Mouse (Mus musculus): ENCODE results near the gene Agap1. TPM values are rescaled to one million over a fixed set of nuclear protein-coding genes. Genes with fewer than 3 reads are reported as not detected.

Gene Agap1
- total and polyA plus RNA-seq, 2 experiments from 2014 or later = 45.9 to 175 TPM

DNA sequence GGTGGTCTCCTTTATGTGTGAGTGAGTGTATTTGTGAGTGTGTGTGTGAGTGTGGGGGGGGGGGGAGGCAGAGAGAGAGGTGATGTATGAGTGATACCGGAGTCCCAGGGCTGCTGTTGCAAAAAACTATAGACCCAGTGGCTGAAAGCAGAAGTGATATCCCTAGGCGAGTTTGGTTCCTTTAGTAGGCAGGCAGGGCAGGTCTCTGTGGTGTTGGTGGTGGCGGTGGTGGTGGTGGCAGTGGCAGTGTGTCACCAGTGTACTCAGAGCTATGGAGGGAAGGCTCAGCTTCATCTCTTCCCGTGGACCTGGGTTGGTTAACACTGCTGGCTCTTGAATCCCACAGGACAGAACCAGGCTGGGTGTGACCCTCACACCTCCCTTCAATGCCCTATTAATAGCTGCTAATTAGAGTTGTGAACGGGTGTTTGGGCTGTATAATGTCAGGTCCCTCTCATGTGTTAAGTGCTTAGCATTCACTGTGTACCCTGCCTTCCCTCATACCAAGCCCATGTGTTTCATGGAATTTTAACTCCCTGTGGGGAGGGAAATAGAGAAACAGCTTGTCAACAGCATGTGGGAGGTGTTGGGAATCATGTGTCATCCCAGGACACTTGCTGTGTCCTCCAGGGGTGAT, 158.7 kb downstream of the Agap1 start:
- no peak for TF ChIP-seq CTCF (IDR thresholded peaks at IDR 0.05)
- whole genome bisulfite sequencing = 79% methylated on average over 5 of the region's 5 CpGs
- Histone ChIP-seq H3K9me3 (ENCODE audit: low read length) (no peaks in the 10 kb centered on the region), H3K9ac (replicated peaks; ENCODE audit: low read length, poor library complexity, severe bottlenecking) (no peak overlapping the region), H3K4me1 (ENCODE audit: insufficient read depth, low read length) (no peaks in the 10 kb centered on the region), H3K36me3 (ENCODE audit: insufficient read depth, low read length) (peaks cover 37% of the 10 kb centered on the region), H3K4me3 (ENCODE audit: low read depth, low read length) (no peak overlapping the region), H3K4me2 (ENCODE audit: low read depth, low read length, poor library complexity, severe bottlenecking) (no peak overlapping the region), H3K27ac (ENCODE audit: low read depth, low read length) (no peak overlapping the region), H3K27me3 (ENCODE audit: insufficient read depth, low read length) (no peaks in the 10 kb centered on the region)
- DNase-seq (ENCODE audit: low spot score) (no peak), ATAC-seq (ENCODE audit: low FRiP score) (no peak)

DNA sequence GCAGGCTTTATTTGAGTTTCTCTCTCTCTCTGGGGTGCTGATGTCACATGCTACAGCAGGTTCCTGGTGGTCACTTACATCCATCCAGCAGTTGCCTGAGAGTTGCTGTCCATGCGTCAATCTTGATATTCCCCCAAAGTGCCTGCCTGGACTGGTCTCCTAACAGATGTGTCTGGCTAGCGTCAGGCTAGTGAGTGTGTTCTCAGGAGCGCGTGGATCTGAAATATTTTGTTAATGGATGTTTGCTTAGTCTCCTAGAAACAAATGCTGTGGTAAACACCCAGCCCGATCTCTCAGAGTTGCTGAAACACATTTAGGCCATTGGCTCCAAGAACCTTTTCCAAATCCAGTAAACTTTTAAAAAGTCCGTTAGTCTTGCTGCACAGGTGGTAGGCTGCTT, 161.9 kb downstream of the Agap1 start:
- Histone ChIP-seq H3K9me3 (ENCODE audit: low read length) (no peaks in the 10 kb centered on the region), H3K4me1 (ENCODE audit: insufficient read depth, low read length) (no peaks in the 10 kb centered on the region), H3K27ac (ENCODE audit: low read depth, low read length) (no peak overlapping the region), H3K27me3 (ENCODE audit: insufficient read depth, low read length) (no peaks in the 10 kb centered on the region), H3K4me3 (ENCODE audit: low read depth, low read length) (no peak overlapping the region), H3K4me2 (ENCODE audit: low read depth, low read length, poor library complexity, severe bottlenecking) (no peak overlapping the region), H3K9ac (replicated peaks; ENCODE audit: low read length, poor library complexity, severe bottlenecking) (no peak overlapping the region), H3K36me3 (ENCODE audit: insufficient read depth, low read length) (peaks cover 14% of the 10 kb centered on the region)
- WGBS = 79% methylated on average over 6 of the region's 6 CpGs
- DNase-seq (ENCODE audit: low spot score) (no peak), ATAC-seq (ENCODE audit: low FRiP score) (no peak)
- TF ChIP-seq CTCF (IDR thresholded peaks at IDR 0.05) = no peak

DNA sequence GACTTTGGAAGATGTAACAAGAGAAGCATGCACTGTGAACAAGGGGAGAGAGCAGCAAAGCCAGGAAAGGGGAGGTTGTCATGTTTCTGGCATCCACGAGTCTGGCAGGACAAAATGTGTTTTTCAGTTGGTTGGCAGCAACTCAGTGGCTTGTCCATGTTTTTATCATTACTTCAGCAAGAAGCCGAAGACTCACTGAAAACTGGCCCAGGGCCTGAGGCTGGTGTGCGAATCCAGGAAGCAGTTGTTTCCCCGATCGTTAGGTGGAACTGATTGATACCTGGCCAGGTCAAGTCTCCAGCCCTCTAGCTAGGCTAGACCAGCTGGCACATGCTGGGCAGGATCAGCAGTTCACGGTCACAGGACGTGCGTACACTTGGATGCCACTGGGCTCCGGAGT, 162.7 kb downstream of the Agap1 start:
- Histone ChIP-seq H3K4me2 (ENCODE audit: low read depth, low read length, poor library complexity, severe bottlenecking) (no peak overlapping the region), H3K4me3 (ENCODE audit: low read depth, low read length) (no peak overlapping the region), H3K27ac (ENCODE audit: low read depth, low read length) (no peak overlapping the region), H3K9me3 (ENCODE audit: low read length) (no peaks in the 10 kb centered on the region), H3K36me3 (ENCODE audit: insufficient read depth, low read length) (peaks cover 12% of the 10 kb centered on the region), H3K9ac (replicated peaks; ENCODE audit: low read length, poor library complexity, severe bottlenecking) (no peak overlapping the region), H3K27me3 (ENCODE audit: insufficient read depth, low read length) (no peaks in the 10 kb centered on the region), H3K4me1 (ENCODE audit: insufficient read depth, low read length) (no peaks in the 10 kb centered on the region)
- no peak for ATAC-seq (ENCODE audit: low FRiP score)
- no peak for DNase-seq (ENCODE audit: low spot score)
- 78% methylated on average over 9 of the region's 9 CpGs for whole genome bisulfite sequencing
- no peak for TF ChIP-seq CTCF (IDR thresholded peaks at IDR 0.05)

DNA sequence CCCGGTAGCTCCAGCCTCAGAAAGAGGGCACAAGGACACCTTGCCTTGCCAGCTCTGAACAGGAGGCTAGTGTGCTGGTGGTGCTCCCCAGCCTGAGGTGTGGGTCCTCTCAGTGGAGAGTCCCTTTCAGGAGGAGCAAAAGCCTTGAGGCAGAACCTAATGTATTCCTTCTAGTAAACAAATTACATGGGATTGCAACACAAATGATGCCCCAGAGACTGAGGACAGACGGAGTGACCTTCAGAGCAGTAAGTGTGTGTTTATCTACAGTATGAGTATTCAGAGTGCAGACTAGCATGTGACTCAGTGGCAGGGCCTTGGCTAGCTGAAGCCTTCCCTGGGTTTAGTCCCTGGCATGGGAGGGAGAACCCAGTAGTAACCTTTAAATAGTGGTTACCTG, 165.4 kb downstream of the Agap1 start:
- 68% methylated on average over 2 of the region's 2 CpGs for WGBS
- Histone ChIP-seq H3K4me3 (ENCODE audit: low read depth, low read length) (no peak overlapping the region), H3K9me3 (ENCODE audit: low read length) (no peaks in the 10 kb centered on the region), H3K27me3 (ENCODE audit: insufficient read depth, low read length) (no peaks in the 10 kb centered on the region), H3K9ac (replicated peaks; ENCODE audit: low read length, poor library complexity, severe bottlenecking) (no peak overlapping the region), H3K4me1 (ENCODE audit: insufficient read depth, low read length) (no peaks in the 10 kb centered on the region), H3K27ac (ENCODE audit: low read depth, low read length) (no peak overlapping the region), H3K36me3 (ENCODE audit: insufficient read depth, low read length) (peaks cover 14% of the 10 kb centered on the region), H3K4me2 (ENCODE audit: low read depth, low read length, poor library complexity, severe bottlenecking) (no peak overlapping the region)
- ATAC-seq (ENCODE audit: low FRiP score) = no peak
- no peak for TF ChIP-seq CTCF (IDR thresholded peaks at IDR 0.05)
- DNase-seq (ENCODE audit: low spot score) = no peak

DNA sequence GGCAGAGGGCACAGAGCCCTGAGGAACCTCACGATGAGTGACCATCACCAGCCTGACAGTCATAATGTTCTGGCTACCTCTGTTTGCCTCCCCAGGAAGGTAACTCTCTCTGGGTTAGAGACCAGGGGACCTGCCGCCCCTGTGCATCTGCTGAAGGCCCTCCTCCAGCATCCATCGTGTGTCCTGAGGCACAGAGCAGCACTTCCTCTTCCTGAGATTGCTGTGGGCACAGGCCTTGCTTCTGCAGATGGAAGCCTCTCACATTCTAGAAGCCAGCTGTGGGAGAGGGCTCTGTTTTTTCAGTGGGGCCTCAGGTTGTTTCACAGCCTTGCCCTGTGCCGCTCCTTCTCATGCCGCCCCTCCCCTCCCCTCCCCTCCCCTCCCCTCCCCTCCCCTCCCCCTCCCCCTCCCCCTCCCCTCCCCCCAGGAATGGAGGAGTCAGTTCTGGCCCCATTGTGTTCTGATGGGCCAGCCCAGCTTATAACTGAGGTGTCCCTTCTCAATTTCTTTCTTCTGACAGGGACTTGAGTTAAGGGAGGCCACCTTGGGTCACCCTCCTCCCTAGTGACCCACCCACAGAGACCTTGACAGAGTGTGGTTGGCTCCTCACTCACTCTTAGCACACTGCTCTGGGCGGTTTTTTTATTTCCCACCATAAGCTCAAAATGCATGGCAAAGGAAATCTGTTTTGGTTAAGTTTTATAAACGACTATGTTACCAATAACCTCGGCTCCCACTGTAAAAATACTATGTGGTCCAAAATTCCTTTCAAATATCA, 166.6 kb downstream of the Agap1 start:
- peaks cover 5% of the 10 kb centered on the region for H3K36me3 ChIP-seq (ENCODE audit: insufficient read depth, low read length)
- H3K4me3 ChIP-seq (ENCODE audit: low read depth, low read length) = no peak overlapping the region
- no peak for ATAC-seq (ENCODE audit: low FRiP score)
- H3K4me2 ChIP-seq (ENCODE audit: low read depth, low read length, poor library complexity, severe bottlenecking) = no peak overlapping the region
- TF ChIP-seq CTCF (IDR thresholded peaks at IDR 0.05) = no peak
- no peaks in the 10 kb centered on the region for H3K27me3 ChIP-seq (ENCODE audit: insufficient read depth, low read length)
- H3K27ac ChIP-seq (ENCODE audit: low read depth, low read length) = no peak overlapping the region
- H3K9ac ChIP-seq (replicated peaks; ENCODE audit: low read length, poor library complexity, severe bottlenecking) = no peak overlapping the region
- no peaks in the 10 kb centered on the region for H3K4me1 ChIP-seq (ENCODE audit: insufficient read depth, low read length)
- no peaks in the 10 kb centered on the region for H3K9me3 ChIP-seq (ENCODE audit: low read length)
- WGBS = 78% methylated on average over 8 of the region's 8 CpGs
- no peak for DNase-seq (ENCODE audit: low spot score)

- Histone ChIP-seq H3K4me2 (ENCODE audit: low read depth, low read length, poor library complexity, severe bottlenecking) (no peak overlapping the region), H3K4me3 (ENCODE audit: low read depth, low read length) (no peak overlapping the region), H3K27ac (ENCODE audit: low read depth, low read length) (no peak overlapping the region), H3K4me1 (ENCODE audit: insufficient read depth, low read length) (no peaks in the 10 kb centered on the region), H3K9me3 (ENCODE audit: low read length) (no peaks in the 10 kb centered on the region), H3K36me3 (ENCODE audit: insufficient read depth, low read length) (peaks cover 4% of the 10 kb centered on the region; the same call in 1 of the 2 replicates), H3K27me3 (ENCODE audit: insufficient read depth, low read length) (no peaks in the 10 kb centered on the region), H3K9ac (replicated peaks; ENCODE audit: low read length, poor library complexity, severe bottlenecking) (no peak overlapping the region)
- WGBS = 74% methylated on average over 8 of the region's 8 CpGs
- DNase-seq (ENCODE audit: low spot score) (no peak), ATAC-seq (ENCODE audit: low FRiP score) (no peak)
- no peak for TF ChIP-seq CTCF (IDR thresholded peaks at IDR 0.05)
These were observed 167.3 kb downstream of the Agap1 start for GRCm38 (mm10) chr1:89621952-89622351.
